Mouse (Mus musculus) left cerebral cortex, postnatal 4 days (tissue): ENCODE results near the gene Fastkd5. TPM values are rescaled to one million over a fixed set of nuclear protein-coding genes. Genes with fewer than 3 reads are reported as not detected.

Experiments used
- DNase-seq: peaks from one replicate; pipeline ENCODE4 v3.0.0-alpha.2; 2022
- intact Hi-C: fragments of 180-260 bp; cut with DNase I; formaldehyde crosslinking; loops from one replicate; pipeline ENCODE4 v1.15.1; 2025
- total RNA-seq, 2 experiments: library from RNA; stranded (reverse); gene quantifications; 2 replicates each; pipeline ENCODE4 v1.2.3; 2021

The Fastkd5 gene
- total RNA-seq, 2 experiments from 2014 or later: 7.8 to 9.7 TPM

GRCm38 (mm10) chr2:130634739-130635411, 5.0 kb upstream of the Fastkd5 start:
- intact Hi-C loops: no loop called here
- peak; percentile 23 for DNase-seq

- peak; percentile 82 for DNase-seq
- intact Hi-C loops: no loop called here
Observed at GRCm38 (mm10) chr2:130634006-130634738, 4.3 kb upstream of the Fastkd5 start.

GRCm38 (mm10) chr2:130632887-130633675, 3.3 kb upstream of the Fastkd5 start:
- intact Hi-C loops: no loop called here
- peak; percentile 34 for DNase-seq

GRCm38 (mm10) chr2:130632416-130632815, 2.6 kb upstream of the Fastkd5 start:
- no peak for DNase-seq

GRCm38 (mm10) chr2:130629080-130629838, 568 bp downstream of the Fastkd5 start:
- no peak for DNase-seq
- intact Hi-C loops: no loop called here

More at GRCm38 (mm10) chr2:130632416-130632815, 2.6 kb upstream of the Fastkd5 start:
- intact Hi-C loops: no loop called here

- intact Hi-C loops: no loop called here
- no peak for DNase-seq
Observed at GRCm38 (mm10) chr2:130628424-130628823, 1.4 kb downstream of the Fastkd5 start.

- intact Hi-C loops: no loop called here
Observed at GRCm38 (mm10) chr2:130618972-130619371, 10.9 kb downstream of the Fastkd5 start.

GRCm38 (mm10) chr2:130613091-130613490, 16.7 kb downstream of the Fastkd5 start:
- intact Hi-C loops: no loop called here
- peak; percentile 27 for DNase-seq

More at GRCm38 (mm10) chr2:130618972-130619371, 10.9 kb downstream of the Fastkd5 start:
- no peak for DNase-seq

- intact Hi-C loops: no loop called here
- no peak for DNase-seq
Observed at GRCm38 (mm10) chr2:130602195-130602594, 27.6 kb downstream of the Fastkd5 start.

- intact Hi-C loops: no loop called here
Observed at GRCm38 (mm10) chr2:130598399-130598798, 31.4 kb downstream of the Fastkd5 start.

GRCm38 (mm10) chr2:130597601-130598010, 32.2 kb downstream of the Fastkd5 start:
- intact Hi-C loops: no loop called here
- peak; percentile 16 for DNase-seq

More at GRCm38 (mm10) chr2:130598399-130598798, 31.4 kb downstream of the Fastkd5 start:
- DNase-seq: no peak

- no peak for DNase-seq
- intact Hi-C loops: no loop called here
Observed at GRCm38 (mm10) chr2:130595596-130595995, 34.2 kb downstream of the Fastkd5 start.

GRCm38 (mm10) chr2:130591016-130591415, 38.8 kb downstream of the Fastkd5 start:
- no peak for DNase-seq
- intact Hi-C loops: no loop called here

GRCm38 (mm10) chr2:130589761-130590160, 40.1 kb downstream of the Fastkd5 start:
- DNase-seq: no peak
- intact Hi-C loops: no loop called here

GRCm38 (mm10) chr2:130589157-130589556, 40.7 kb downstream of the Fastkd5 start:
- DNase-seq: no peak
- intact Hi-C loops: no loop called here

GRCm38 (mm10) chr2:130588373-130588772, 41.5 kb downstream of the Fastkd5 start:
- DNase-seq: no peak
- intact Hi-C loops: no loop called here

- intact Hi-C loops: no loop called here
- no peak for DNase-seq
Observed at GRCm38 (mm10) chr2:130586016-130586415, 43.8 kb downstream of the Fastkd5 start.

- DNase-seq: no peak
- intact Hi-C loops: no loop called here
Observed at GRCm38 (mm10) chr2:130583902-130584560, 45.8 kb downstream of the Fastkd5 start.

- intact Hi-C loops: no loop called here
- DNase-seq: no peak
Observed at GRCm38 (mm10) chr2:130582552-130582951, 47.3 kb downstream of the Fastkd5 start, which contains the start of gene Avp. Avp (minus strand) TSS chr2:130582554.

- DNase-seq: no peak
- intact Hi-C loops: no loop called here
Observed at GRCm38 (mm10) chr2:130581201-130581600, 48.6 kb downstream of the Fastkd5 start.
